Mouse (Mus musculus) ovary, postnatal 10 days (tissue): ENCODE results near the gene Creb3.
"Not testable (repeated sequence)": the region's sequence is repeated elsewhere in the genome, so short reads cannot be mapped to it uniquely, and the experiment has no call there.

Experiments used
- DNase-seq: peaks from one replicate; pipeline ENCODE4 v3.0.0; 2022; ENCODE audit warnings: low spot score

Creb3 gene

DNA sequence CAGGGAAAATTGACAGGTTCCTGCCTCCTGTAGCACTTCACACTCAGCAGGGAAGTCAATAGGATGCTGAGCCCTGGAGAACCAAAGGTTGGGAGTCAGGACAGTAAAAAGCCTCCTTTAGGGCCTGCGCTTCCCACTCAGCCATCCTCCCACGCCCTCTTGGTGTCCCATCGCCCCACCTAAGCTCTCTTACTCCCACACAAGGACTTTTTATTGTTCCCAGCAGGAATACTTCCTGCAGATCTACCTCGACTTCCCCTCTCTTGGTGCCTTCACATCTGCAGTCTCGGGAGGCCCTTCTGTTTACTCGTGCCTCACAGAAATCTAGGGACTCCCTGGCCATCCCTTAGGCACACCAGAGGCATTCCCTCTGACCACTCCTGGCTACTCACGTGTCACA is 21.3 kb downstream of the Creb3 start:
- no peak for DNase-seq

- DNase-seq, result no peak
Measured at GRCm38 (mm10) chr4:43584444-43585416, 22.6 kb downstream of the Creb3 start, which contains the start of gene Msmp. TSS of gene Msmp (minus strand) at chr4:43584494.

DNA sequence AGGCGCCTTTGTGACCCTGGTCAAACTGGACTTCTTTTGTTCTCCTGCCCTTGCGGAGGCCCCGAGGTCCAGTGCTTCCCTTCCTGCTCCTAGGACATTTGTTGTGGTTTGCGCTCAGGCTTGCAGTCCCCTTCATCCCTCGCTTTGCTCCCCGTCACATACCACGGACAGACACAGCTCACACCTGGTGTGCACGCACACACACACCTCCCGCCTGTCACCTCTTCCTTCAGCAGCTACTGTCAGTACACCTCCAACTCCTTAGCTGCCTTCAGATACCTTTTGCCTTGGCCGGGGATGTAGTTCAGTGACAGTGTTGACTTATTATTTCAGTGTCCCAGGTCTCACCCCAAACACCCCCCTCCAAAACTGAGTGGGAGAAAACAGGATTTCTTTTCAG is 23.6 kb downstream of the Creb3 start:
- no peak for DNase-seq

DNA sequence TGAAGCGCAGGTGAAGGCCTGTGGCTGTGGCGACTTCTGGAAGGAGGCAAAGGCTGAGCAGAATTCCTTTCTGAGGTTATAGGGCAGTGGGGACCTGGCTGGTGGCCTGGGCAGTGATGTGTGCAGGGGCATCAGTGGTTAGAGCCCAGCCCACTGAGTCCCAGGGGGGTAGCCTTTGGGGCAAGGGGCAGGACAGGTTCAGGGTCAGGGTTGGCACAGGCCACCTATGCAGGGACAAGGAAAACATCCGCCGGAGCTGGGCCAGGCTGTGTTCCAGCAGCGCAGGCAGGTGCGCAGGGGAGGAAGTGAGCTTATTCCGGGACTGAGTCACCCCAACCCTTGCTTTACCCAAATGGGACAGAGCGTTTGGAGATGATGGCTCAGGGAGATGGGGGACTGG is 24.3 kb downstream of the Creb3 start:
- DNase-seq, result no peak

DNA sequence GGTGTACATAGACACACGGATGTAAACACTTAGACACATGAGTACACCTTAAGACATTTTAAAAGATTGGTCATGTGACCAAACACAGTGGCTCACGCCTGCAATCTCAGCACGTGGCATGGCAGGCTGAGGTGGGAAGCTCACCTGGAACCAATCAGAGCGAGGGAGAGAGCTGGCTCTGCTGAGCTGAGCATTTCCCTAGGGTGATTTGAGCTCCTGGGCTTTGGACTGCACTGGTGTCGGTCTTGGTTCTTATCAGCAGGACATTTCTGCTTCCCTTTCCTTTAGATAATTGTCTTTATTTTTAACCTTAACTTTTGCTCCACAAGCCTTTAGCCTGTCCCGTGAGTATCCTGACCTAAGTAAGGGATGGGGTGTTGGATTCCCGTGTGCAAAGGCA is 25.5 kb downstream of the Creb3 start:
- no peak for DNase-seq

DNA sequence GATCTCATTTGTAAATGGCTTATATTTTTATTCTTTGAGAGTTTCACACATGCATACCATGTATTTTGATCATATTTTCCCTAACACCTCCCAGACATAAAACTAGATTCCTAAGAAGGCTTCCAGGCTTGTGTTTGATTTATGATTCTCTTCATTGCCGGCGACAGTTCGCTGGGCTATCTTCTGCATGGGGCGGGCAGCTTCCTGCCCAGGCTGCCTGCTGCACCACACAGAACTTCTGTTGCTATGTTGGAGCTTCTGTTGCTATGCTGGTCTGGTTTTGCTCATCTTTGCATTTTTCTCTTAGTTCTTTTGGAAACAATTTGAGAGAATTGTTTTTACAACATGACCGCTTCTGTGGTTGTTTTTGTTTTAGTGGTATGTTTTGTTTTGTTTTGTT is 29.4 kb downstream of the Creb3 start:
- no peak for DNase-seq

DNA sequence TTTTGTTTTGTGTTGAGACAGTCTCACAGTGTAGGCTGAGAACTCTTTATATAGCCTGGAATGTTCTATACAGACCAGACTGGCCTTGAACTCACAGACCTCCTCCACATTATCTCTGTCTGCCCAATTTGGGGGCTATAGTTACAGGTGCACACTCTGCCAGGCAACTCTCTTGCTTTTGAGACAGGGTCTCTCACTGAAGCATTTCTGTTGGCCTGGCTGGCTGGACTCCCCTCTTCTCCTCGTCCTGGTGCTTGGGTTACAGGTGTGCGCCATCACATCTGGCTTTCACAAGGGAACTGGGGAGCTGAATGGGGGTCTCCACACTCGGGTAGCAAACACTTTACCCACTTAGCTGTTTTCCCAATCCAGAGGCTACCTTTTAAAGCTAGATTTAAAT is 29.8 kb downstream of the Creb3 start:
- no peak for DNase-seq

GRCm38 (mm10) chr4:43593453-43593852 is 31.3 kb downstream of the Creb3 start:
- DNase-seq, result no peak

- DNase-seq, result not testable (repeated sequence)
Measured at GRCm38 (mm10) chr4:43596597-43596996, 34.5 kb downstream of the Creb3 start.

DNA sequence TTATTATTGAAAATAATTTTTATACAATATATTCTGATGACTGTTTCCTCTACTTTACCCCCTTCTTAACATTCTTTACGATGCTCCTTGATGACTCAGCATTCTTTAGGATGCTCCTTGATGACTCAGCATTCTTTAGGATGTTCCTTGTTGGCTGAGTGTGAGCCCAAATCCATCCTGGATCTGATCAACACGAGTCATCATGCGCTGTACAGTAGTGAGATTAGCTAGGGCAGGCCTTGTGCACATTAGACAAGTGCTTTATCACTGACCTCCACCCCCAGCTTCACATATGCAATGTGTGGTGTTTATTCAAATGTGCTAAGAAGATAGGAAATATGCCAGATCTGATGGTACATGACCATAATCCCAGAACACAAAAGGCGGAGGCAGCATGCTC is 36.1 kb downstream of the Creb3 start:
- DNase-seq, result no peak

DNA sequence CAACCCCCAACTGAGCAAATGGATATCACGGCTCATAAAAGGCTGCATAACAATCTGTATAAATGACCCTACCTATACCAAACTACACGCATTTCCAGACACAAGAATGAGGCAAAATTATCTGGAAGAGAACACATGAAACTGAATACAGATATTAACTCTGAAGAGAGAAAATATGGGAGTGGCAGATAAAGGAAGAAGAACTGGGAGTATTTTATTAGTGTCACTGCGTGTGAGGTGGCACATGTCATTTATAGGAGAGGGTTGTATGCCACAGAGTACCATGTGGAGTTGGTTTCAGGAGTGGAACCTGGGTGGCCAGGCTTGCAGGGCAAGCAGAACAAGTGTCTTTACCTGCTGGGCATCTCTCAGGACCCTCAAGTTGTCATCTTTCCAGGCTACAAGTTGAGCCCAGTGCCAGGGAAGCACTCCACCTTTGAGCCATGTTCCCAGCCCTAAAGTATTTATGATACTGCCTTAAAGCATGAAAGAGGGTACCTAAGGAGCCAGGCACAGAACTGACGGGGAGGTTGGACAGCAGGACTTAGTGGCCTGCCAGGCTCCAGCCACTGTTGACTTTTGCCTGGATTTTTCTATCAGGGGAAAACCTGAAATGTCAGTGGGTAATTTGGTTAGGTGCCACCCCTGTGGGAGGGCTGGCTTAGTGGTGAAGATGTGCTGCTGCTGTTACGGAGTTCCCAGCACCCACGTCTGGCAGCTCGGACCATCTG is 36.7 kb downstream of the Creb3 start:
- no peak for DNase-seq

DNA sequence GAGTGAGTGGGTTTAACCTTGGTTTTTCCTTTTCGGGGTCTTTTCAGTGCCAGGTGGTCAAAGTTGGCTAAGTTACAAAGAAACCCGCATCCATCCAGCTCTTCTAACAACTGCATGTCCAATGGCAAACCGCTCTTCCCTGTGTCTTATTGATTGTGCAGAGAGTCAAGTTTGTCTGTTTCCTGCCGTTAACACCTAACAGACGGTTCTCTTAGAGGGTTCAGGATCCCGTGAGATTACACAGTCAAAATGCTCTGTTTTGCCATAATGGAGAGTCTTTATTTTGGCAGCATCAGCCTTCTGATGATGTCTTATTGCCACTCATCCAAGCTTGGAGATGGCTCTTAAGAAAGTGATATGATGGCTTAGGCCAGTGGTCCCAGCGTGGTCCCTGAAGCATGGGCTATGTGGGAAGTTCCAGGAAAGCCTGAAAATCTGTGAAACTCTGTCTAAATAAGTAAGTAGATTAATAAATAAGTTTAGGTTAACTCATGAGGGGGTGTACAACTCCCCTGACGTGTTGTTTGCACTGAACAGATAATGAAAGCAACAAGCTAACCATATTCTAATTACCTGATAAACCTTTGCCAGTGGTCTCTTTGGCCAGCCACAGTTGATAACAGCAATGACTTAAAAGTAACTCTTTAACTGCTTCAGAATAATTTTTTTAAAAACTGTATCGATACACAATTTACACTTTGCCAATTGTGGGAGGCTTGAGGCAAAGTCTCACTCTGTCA is 38.2 kb downstream of the Creb3 start:
- no peak for DNase-seq

GRCm38 (mm10) chr4:43604099-43604498 is 42.0 kb downstream of the Creb3 start:
- no peak for DNase-seq

DNA sequence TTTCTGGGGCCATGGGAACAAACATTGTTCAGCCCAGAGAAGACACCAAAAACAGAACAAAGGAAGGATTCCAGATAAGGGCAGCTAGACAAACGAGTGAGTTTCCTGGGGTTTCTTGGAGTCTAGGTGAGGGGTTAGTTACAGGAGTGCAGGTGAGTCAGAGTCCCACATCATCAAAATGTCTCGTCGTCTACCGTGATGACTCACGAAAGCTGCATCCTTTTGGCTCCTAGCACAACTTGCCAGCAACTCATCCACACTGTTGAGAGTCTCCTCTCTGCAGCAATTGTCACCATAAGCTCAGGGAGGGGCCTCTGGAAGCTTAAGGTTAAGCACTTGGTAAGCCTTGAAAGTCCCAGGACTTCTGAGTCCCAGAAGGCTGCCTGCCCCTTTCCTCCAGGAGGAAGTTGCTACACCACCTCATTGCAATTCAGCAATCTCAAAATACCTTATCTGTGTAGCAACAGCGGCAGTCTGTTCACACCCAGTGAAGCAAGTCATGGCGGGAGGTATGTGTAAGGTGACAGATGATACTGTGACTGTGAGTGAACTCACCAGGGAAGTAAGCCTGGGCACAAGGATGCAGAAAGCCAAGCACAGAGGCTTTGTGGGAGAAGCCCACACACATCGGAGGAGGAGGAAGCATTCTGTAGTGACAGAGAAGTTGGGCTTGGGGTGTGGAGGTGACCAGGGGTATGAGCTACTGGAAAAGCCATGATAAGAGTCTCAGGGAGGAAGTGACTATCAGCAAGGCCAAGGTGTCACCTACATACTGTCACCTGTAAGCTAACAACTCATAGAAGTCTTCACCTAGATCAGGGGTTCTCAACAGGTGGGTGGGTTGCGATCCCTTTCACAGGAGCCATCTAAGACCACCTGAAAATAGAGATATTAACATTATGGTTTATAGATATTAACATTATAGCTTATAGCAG is 42.9 kb downstream of the Creb3 start:
- DNase-seq, result no peak

DNA sequence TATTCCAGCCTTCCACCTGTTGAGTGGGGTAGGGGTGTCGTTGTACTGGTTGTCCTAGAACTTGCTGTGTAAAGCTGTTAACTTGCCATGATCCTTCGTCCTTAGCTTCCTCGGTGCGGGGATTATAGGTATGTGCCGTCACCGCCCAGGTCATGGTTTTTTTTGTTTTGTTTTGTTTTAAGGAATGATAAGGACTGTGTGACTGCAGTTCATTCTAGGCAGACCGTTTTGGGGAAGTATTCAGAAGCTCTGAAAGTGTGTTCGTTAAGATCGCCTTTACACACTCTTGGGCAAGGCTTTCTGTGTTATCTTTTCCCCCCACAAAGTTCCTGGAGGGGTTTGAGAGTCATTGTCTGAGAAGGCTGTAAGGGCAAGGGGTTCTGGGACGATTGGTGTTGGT is 50.4 kb downstream of the Creb3 start:
- DNase-seq, result no peak

GRCm38 (mm10) chr4:43613060-43613730 is 51.1 kb downstream of the Creb3 start:
- no peak for DNase-seq
